Mouse (Mus musculus): ENCODE data around the gene Brat1. TPM values are rescaled to one million over a fixed set of nuclear protein-coding genes. Genes with fewer than 3 reads are reported as not detected.

The Brat1 gene
- polyA plus RNA-seq (2015; fragmentation: Nextera tagmentation; extraction: Ambion mirVana), result 24.3 and 27.4 TPM in 2 replicates

- peaks cover 25% of the 10 kb centered on the region for H3K4me1 ChIP-seq (ENCODE audit: control insufficient read depth, insufficient read depth, low read depth, low read length)
- H3K27me3 ChIP-seq (replicated peaks; ENCODE audit: control insufficient read depth, insufficient read depth, low read length), result no peaks in the 10 kb centered on the region
- peak within 1 kb of the TSS; percentile 72 for H3K9ac ChIP-seq (ENCODE audit: low read depth, low read length)
- H3K9me3 ChIP-seq (ENCODE audit: control insufficient read depth, low read length), result no peaks in the 10 kb centered on the region
- peak within 1 kb of the TSS; percentile 79 for H3K4me2 ChIP-seq (ENCODE audit: low read length)
- H3K27ac ChIP-seq (ENCODE audit: low read depth, low read length), result peak within 1 kb of the TSS; percentile 92
- peak; percentile 92 for ATAC-seq
- peak within 1 kb of the TSS; percentile 52 for H3K4me3 ChIP-seq (ENCODE audit: low read length)
- H3K36me3 ChIP-seq (ENCODE audit: control insufficient read depth, insufficient read depth, low read length), result peaks cover 3% of the 10 kb centered on the region; the same call in 1 of the 2 replicates
- under 1% methylated on average over 69 of the region's 69 CpGs for WGBS
Observed at GRCm38 (mm10) chr5:140704378-140705251, at the start of gene Brat1. TSS of gene Brat1 (plus strand) at chr5:140705011.

GRCm38 (mm10) chr5:140659607-140660272 lies 45.1 kb upstream of the Brat1 start:
- peak; percentile 93 for ATAC-seq

GRCm38 (mm10) chr5:140660398-140660797 lies 44.4 kb upstream of the Brat1 start:
- no peak for ATAC-seq
- peak overlapping the region; percentile 79 for H3K27ac ChIP-seq (ENCODE audit: low read depth, low read length)
- H3K27me3 ChIP-seq (replicated peaks; ENCODE audit: control insufficient read depth, insufficient read depth, low read length), result no peaks in the 10 kb centered on the region
- no peaks in the 10 kb centered on the region for H3K36me3 ChIP-seq (ENCODE audit: control insufficient read depth, insufficient read depth, low read length)
- no peak overlapping the region for H3K4me3 ChIP-seq (ENCODE audit: low read length)
- WGBS, result 38% methylated on average over 1 of the region's 1 CpGs
- no peak overlapping the region for H3K9ac ChIP-seq (ENCODE audit: low read depth, low read length)
- no peak overlapping the region for H3K4me2 ChIP-seq (ENCODE audit: low read length)
- no peaks in the 10 kb centered on the region for H3K9me3 ChIP-seq (ENCODE audit: control insufficient read depth, low read length)
- H3K4me1 ChIP-seq (ENCODE audit: control insufficient read depth, insufficient read depth, low read depth, low read length), result peaks cover 16% of the 10 kb centered on the region

More at GRCm38 (mm10) chr5:140659607-140660272, 45.1 kb upstream of the Brat1 start:
- Histone ChIP-seq H3K4me2 (ENCODE audit: low read length) (peak overlapping the region; percentile 11; the same call in 1 of the 2 replicates), H3K4me3 (ENCODE audit: low read length) (no peak overlapping the region), H3K27ac (ENCODE audit: low read depth, low read length) (peak overlapping the region; percentile 79), H3K9ac (ENCODE audit: low read depth, low read length) (peak overlapping the region; percentile 42; the same call in 1 of the 2 replicates), H3K27me3 (replicated peaks; ENCODE audit: control insufficient read depth, insufficient read depth, low read length) (no peaks in the 10 kb centered on the region), H3K9me3 (ENCODE audit: control insufficient read depth, low read length) (no peaks in the 10 kb centered on the region), H3K4me1 (ENCODE audit: control insufficient read depth, insufficient read depth, low read depth, low read length) (peaks cover 16% of the 10 kb centered on the region), H3K36me3 (ENCODE audit: control insufficient read depth, insufficient read depth, low read length) (no peaks in the 10 kb centered on the region)
- WGBS, result 17% methylated on average over 16 of the region's 16 CpGs

- Histone ChIP-seq H3K4me3 (ENCODE audit: low read length) (no peak overlapping the region), H3K27me3 (replicated peaks; ENCODE audit: control insufficient read depth, insufficient read depth, low read length) (no peaks in the 10 kb centered on the region), H3K36me3 (ENCODE audit: control insufficient read depth, insufficient read depth, low read length) (peaks cover 4% of the 10 kb centered on the region), H3K9ac (ENCODE audit: low read depth, low read length) (no peak overlapping the region), H3K4me1 (ENCODE audit: control insufficient read depth, insufficient read depth, low read depth, low read length) (peaks cover 16% of the 10 kb centered on the region), H3K27ac (ENCODE audit: low read depth, low read length) (no peak overlapping the region), H3K9me3 (ENCODE audit: control insufficient read depth, low read length) (no peaks in the 10 kb centered on the region), H3K4me2 (ENCODE audit: low read length) (no peak overlapping the region)
- no peak for ATAC-seq
- WGBS, result 71% methylated on average over 8 of the region's 8 CpGs
Observed at GRCm38 (mm10) chr5:140661427-140661826, 43.4 kb upstream of the Brat1 start.

- H3K9me3 ChIP-seq (ENCODE audit: control insufficient read depth, low read length), result no peaks in the 10 kb centered on the region
- H3K27me3 ChIP-seq (replicated peaks; ENCODE audit: control insufficient read depth, insufficient read depth, low read length), result no peaks in the 10 kb centered on the region
- H3K27ac ChIP-seq (ENCODE audit: low read depth, low read length), result no peak overlapping the region
- H3K9ac ChIP-seq (ENCODE audit: low read depth, low read length), result no peak overlapping the region
- WGBS, result 56% methylated on average over 12 of the region's 12 CpGs
- H3K36me3 ChIP-seq (ENCODE audit: control insufficient read depth, insufficient read depth, low read length), result peaks cover 4% of the 10 kb centered on the region
- no peak overlapping the region for H3K4me2 ChIP-seq (ENCODE audit: low read length)
- ATAC-seq, result no peak
- no peak overlapping the region for H3K4me3 ChIP-seq (ENCODE audit: low read length)
- peaks cover 16% of the 10 kb centered on the region for H3K4me1 ChIP-seq (ENCODE audit: control insufficient read depth, insufficient read depth, low read depth, low read length)
Observed at GRCm38 (mm10) chr5:140661875-140662643, 42.8 kb upstream of the Brat1 start.

GRCm38 (mm10) chr5:140662741-140663592 lies 41.8 kb upstream of the Brat1 start:
- no peak overlapping the region for H3K9ac ChIP-seq (ENCODE audit: low read depth, low read length)
- 63% methylated on average over 17 of the region's 17 CpGs for WGBS
- no peak for ATAC-seq
- no peak overlapping the region for H3K4me2 ChIP-seq (ENCODE audit: low read length)
- H3K4me3 ChIP-seq (ENCODE audit: low read length), result no peak overlapping the region
- H3K9me3 ChIP-seq (ENCODE audit: control insufficient read depth, low read length), result no peaks in the 10 kb centered on the region
- no peaks in the 10 kb centered on the region for H3K27me3 ChIP-seq (replicated peaks; ENCODE audit: control insufficient read depth, insufficient read depth, low read length)
- H3K36me3 ChIP-seq (ENCODE audit: control insufficient read depth, insufficient read depth, low read length), result peaks cover 6% of the 10 kb centered on the region
- peaks cover 16% of the 10 kb centered on the region for H3K4me1 ChIP-seq (ENCODE audit: control insufficient read depth, insufficient read depth, low read depth, low read length)
- peak overlapping the region; percentile 31; the same call in 1 of the 2 replicates for H3K27ac ChIP-seq (ENCODE audit: low read depth, low read length)

- ATAC-seq, result no peak
- Histone ChIP-seq H3K4me1 (ENCODE audit: control insufficient read depth, insufficient read depth, low read depth, low read length) (peaks cover 16% of the 10 kb centered on the region), H3K27me3 (replicated peaks; ENCODE audit: control insufficient read depth, insufficient read depth, low read length) (no peaks in the 10 kb centered on the region), H3K4me2 (ENCODE audit: low read length) (no peak overlapping the region), H3K27ac (ENCODE audit: low read depth, low read length) (peak overlapping the region; percentile 9; the same call in 1 of the 2 replicates), H3K36me3 (ENCODE audit: control insufficient read depth, insufficient read depth, low read length) (peaks cover 8% of the 10 kb centered on the region), H3K9me3 (ENCODE audit: control insufficient read depth, low read length) (0 out of 2 replicates have a peak, but pooled peaks cover under 1% of the 10 kb centered on the region), H3K4me3 (ENCODE audit: low read length) (no peak overlapping the region), H3K9ac (ENCODE audit: low read depth, low read length) (no peak overlapping the region)
- WGBS, result 51% methylated on average over 7 of the region's 7 CpGs
Observed at GRCm38 (mm10) chr5:140663621-140664180, 41.1 kb upstream of the Brat1 start.

GRCm38 (mm10) chr5:140672115-140672514 lies 32.7 kb upstream of the Brat1 start:
- H3K36me3 ChIP-seq (ENCODE audit: control insufficient read depth, insufficient read depth, low read length), result peaks cover 33% of the 10 kb centered on the region
- 89% methylated on average over 6 of the region's 6 CpGs for WGBS
- H3K27me3 ChIP-seq (replicated peaks; ENCODE audit: control insufficient read depth, insufficient read depth, low read length), result no peaks in the 10 kb centered on the region

More at GRCm38 (mm10) chr5:140672115-140672514, 32.7 kb upstream of the Brat1 start:
- Histone ChIP-seq H3K27ac (ENCODE audit: low read depth, low read length) (no peak overlapping the region), H3K4me2 (ENCODE audit: low read length) (no peak overlapping the region), H3K9ac (ENCODE audit: low read depth, low read length) (no peak overlapping the region), H3K4me1 (ENCODE audit: control insufficient read depth, insufficient read depth, low read depth, low read length) (no peaks in the 10 kb centered on the region), H3K9me3 (ENCODE audit: control insufficient read depth, low read length) (peaks cover 5% of the 10 kb centered on the region; the same call in 1 of the 2 replicates), H3K4me3 (ENCODE audit: low read length) (no peak overlapping the region)
- ATAC-seq, result no peak
